Mouse (Mus musculus): ENCODE measurements around the gene Reg4.

DNA sequence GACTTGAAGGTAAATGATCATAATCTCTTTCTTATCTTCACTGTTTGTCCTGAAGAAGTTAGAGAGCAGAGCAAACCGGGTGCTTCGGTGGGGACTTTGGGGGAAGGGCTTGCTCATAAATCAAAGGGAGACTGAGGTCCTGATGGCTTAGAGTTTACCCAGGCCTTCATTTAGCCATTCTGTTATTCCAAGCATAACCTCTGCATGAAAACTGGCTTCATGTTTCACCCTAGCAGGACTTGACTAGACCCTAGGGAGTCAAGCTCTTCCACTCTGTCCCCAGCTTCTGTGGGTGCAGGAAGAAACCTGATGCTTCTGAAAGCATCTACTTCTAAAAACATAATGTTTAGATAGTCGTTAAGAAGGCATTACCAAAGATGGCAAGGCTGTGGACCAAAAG lies 15.0 kb upstream of the Reg4 start:
- TF ChIP-seq CTCF (IDR thresholded peaks at IDR 0.05; ENCODE audit: low read depth, low read length) = no peak
- no peak for TF ChIP-seq GATA1 (IDR thresholded peaks at IDR 0.05; ENCODE audit: borderline replicate concordance, low read length)
- no peak for TF ChIP-seq POLR2AphosphoS5 (IDR thresholded peaks at IDR 0.05; ENCODE audit: insufficient replicate concordance, low read depth, low read length)
